Mouse (Mus musculus) B cell, adult 67 days (primary cell): Measurements from ENCODE around the gene Serpinb7. TPM values are rescaled to one million over a fixed set of nuclear protein-coding genes. Genes with fewer than 3 reads are reported as not detected.

ENCODE experiments used
- total RNA-seq, 2 experiments: library from RNA; stranded (reverse); gene quantifications; 4 replicates each; pipeline ENCODE4 v1.2.4; 2023

Gene Serpinb7
- total RNA-seq: under 1 TPM in 1 of 2 experiments, not detected in 1; 0.75 TPM

DNA sequence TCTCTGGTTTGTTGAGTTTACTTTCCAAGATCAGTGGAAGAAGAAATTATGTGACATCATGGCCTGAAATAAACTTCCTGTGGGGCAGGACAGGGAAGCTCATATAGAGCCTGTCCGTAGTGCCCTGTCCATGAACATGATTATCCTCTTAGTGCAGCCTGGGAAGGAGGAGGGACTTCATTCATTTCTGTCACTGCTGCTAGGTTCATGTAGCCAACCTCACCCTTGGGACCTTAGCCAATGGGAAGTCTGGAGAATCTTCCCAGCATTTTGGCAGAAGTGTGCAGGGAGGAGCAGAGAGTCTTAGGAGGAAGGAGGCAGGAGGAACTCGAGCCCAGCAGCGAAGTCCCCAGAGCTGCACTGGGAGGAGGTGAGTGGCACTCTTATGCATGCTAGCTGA is at the start of gene Serpinb7:
Serpinb7 (plus strand) TSS at position 301 of the 400 bp plus-strand sequence.

DNA sequence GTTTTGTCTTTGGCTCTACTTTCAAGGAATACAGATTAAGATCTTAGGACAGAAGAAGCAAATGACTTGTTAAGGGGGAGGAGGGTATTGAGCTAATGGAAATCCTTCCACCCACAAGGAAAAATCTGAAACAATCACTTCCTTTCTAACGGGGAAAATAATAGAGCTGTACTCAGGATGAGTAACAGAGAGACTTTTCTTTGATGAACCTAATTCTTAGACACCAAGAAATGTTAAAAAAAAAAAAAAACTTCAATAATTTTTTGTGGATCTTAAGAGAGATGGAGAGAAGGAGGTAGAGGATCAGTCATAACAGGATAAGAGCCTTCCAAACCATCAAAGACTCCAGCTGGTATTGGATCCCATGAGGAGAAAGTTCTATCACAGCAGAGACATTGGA is 38.6 kb upstream of the Serpinb7 start, which contains the start of gene Serpinb11:
Serpinb11 (plus strand) TSS at position 301 of the 400 bp plus-strand sequence.

Other genes starting within 250 kb of the Serpinb7 start
- not detected for gene Serpinb3b, start 121.3 kb upstream of the Serpinb7 start, total RNA-seq
- gene Serpinb3c, start 121.3 kb upstream of the Serpinb7 start, total RNA-seq: not detected
- not detected for gene Serpinb11, start 38.5 kb upstream of the Serpinb7 start, total RNA-seq
- gene Serpinb2, start 111.8 kb downstream of the Serpinb7 start, total RNA-seq: not detected
- not detected for gene Serpinb8, start 190.4 kb downstream of the Serpinb7 start, total RNA-seq